Mouse (Mus musculus) MEL (cell line): Measurements from ENCODE around the gene Timeless.

Source experiments
- CTCF ChIP-seq, 3 experiments: IDR thresholded peaks in 2 of 3; conservative IDR thresholded peaks in 1 of 3; 2 replicates each; pipeline ENCODE4 v1.5.1; 2011 to 2012; ENCODE audit warnings: low read length in 3 of 3, low read depth in 2 of 3, mild to moderate bottlenecking in 2 of 3, improper control_type of control experiment in 1 of 3, inconsistent platforms in 1 of 3, mixed read lengths in 1 of 3, moderate library complexity in 1 of 3; ENCODE audit not compliant: control insufficient read depth in 1 of 3, insufficient read depth in 1 of 3, poor library complexity in 1 of 3, severe bottlenecking in 1 of 3
- GABPA ChIP-seq: IDR thresholded peaks from 2 replicates; pipeline ENCODE4 v1.6.1; 2012; ENCODE audit warnings: low read depth, mild to moderate bottlenecking, inconsistent platforms, low read length, improper control_type of control experiment, moderate library complexity
- GATA1 ChIP-seq: IDR thresholded peaks from 2 replicates; pipeline ENCODE4 v1.6.1; 2011; ENCODE audit warnings: low read depth, low read length, improper control_type of control experiment
- HCFC1 ChIP-seq: IDR thresholded peaks from 2 replicates; pipeline ENCODE4 v1.6.1; 2012; ENCODE audit warnings: low read depth, mild to moderate bottlenecking, inconsistent platforms, low read length, improper control_type of control experiment, moderate library complexity
- MAZ ChIP-seq: IDR thresholded peaks from 2 replicates; pipeline ENCODE4 v1.6.1; 2012; ENCODE audit warnings: low read depth, mild to moderate bottlenecking, inconsistent platforms, low read length, improper control_type of control experiment
- MYC ChIP-seq: IDR thresholded peaks from 2 replicates; pipeline ENCODE4 v1.6.1; 2011; ENCODE audit warnings: low read depth, mild to moderate bottlenecking, low read length, improper control_type of control experiment, moderate library complexity
- POLR2A ChIP-seq, 2 experiments: IDR thresholded peaks; 2 replicates each; pipeline ENCODE4 v1.6.1; 2011 to 2012; ENCODE audit warnings: low read length in 2 of 2, mild to moderate bottlenecking in 2 of 2, control low read depth in 1 of 2, improper control_type of control experiment in 1 of 2, low read depth in 1 of 2, moderate library complexity in 1 of 2; ENCODE audit not compliant: control insufficient read depth in 1 of 2, insufficient read depth in 1 of 2, poor library complexity in 1 of 2
- POLR2AphosphoS5 ChIP-seq: IDR thresholded peaks from 2 replicates; pipeline ENCODE4 v1.6.1; 2012; ENCODE audit warnings: low read depth, borderline replicate concordance, mild to moderate bottlenecking, inconsistent platforms, low read length, moderate library complexity, mixed read lengths
- RCOR1 ChIP-seq: IDR thresholded peaks from 2 replicates; pipeline ENCODE4 v1.6.1; 2012; ENCODE audit warnings: low read depth, mild to moderate bottlenecking, inconsistent platforms, low read length, improper control_type of control experiment
- USF1 ChIP-seq: IDR thresholded peaks from 2 replicates; pipeline ENCODE4 v1.6.1; 2014; ENCODE audit warnings: low read depth, mild to moderate bottlenecking, inconsistent platforms, low read length, improper control_type of control experiment, moderate library complexity
- ZNF384 ChIP-seq: IDR thresholded peaks from 2 replicates; pipeline ENCODE4 v1.6.1; 2012; ENCODE audit warnings: low read depth, mild to moderate bottlenecking, inconsistent platforms, low read length, improper control_type of control experiment

DNA sequence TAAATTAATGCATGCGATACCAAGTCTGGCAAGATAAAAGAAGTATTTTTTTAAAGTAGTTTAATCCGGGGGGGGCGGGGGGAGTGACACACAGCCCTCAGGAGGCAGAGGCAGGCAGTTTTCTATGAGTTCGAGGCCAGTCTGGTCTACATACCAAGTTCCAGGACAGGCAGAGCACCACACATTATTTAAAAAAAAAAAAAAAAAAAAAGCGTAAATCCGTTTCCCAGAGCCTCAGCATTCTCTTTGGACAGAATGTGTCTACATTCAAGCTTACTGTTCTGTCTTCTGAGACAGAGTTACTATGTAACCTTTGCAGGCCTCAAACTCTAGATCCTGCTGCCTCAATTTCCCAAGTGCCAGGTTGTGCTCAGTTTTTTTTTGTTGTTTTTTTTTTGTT is 19.7 kb upstream of the Timeless start:
- TF ChIP-seq CTCF (IDR thresholded peaks at IDR 0.05 in 2 of 3, conservative IDR thresholded peaks at IDR 0.05 in 1 of 3; ENCODE audit: control insufficient read depth in 1 of 3, insufficient read depth in 1 of 3, low read depth in 2 of 3, low read length in 3 of 3, poor library complexity in 1 of 3, severe bottlenecking in 1 of 3): no peak
- no peak for TF ChIP-seq GATA1
- TF ChIP-seq MAZ: 0 out of 2 replicates have a peak, but pooled peaks have one; percentile 40
- TF ChIP-seq USF1: no peak
- TF ChIP-seq GABPA: no peak
- no peak for TF ChIP-seq POLR2AphosphoS5
- no peak for TF ChIP-seq RCOR1
- no peak for TF ChIP-seq POLR2A (IDR thresholded peaks at IDR 0.05; ENCODE audit: control insufficient read depth in 1 of 2, insufficient read depth in 1 of 2, low read depth in 1 of 2, low read length in 2 of 2, poor library complexity in 1 of 2)
- TF ChIP-seq HCFC1: no peak
- TF ChIP-seq ZNF384: peak; percentile 83
- TF ChIP-seq MYC: no peak
